Mouse (Mus musculus) erythroblast, embryonic 14.5 days (primary cell): ENCODE results near the gene Astn2. TPM values are rescaled to one million over a fixed set of nuclear protein-coding genes. Genes with fewer than 3 reads are reported as not detected.

Experiments
- H3K27me3 ChIP-seq: 2 replicates; pipeline ENCODE4 v1.6.1; 2012; ENCODE audit warnings: inconsistent platforms; ENCODE audit not compliant: control insufficient read depth
- H3K36me3 ChIP-seq: 2 replicates; pipeline ENCODE4 v1.6.1; 2012; ENCODE audit warnings: mild to moderate bottlenecking, inconsistent platforms; ENCODE audit not compliant: control insufficient read depth
- H3K4me1 ChIP-seq: 2 replicates; pipeline ENCODE4 v1.6.1; 2012; ENCODE audit warnings: inconsistent platforms; ENCODE audit not compliant: control insufficient read depth
- H3K4me3 ChIP-seq: replicated peaks from 2 replicates; pipeline ENCODE3; 2012; ENCODE audit warnings: moderate library complexity, mild to moderate bottlenecking, inconsistent platforms
- H3K9me3 ChIP-seq: 2 replicates; pipeline ENCODE4 v1.6.1; 2012; ENCODE audit warnings: low read length, inconsistent platforms, mixed read lengths; ENCODE audit not compliant: control insufficient read depth
- GATA1 ChIP-seq: IDR thresholded peaks from 2 replicates; pipeline ENCODE4 v1.6.1; 2012; ENCODE audit warnings: low read length, inconsistent platforms, mixed read lengths
- TAL1 ChIP-seq: IDR thresholded peaks from 3 replicates; pipeline ENCODE4 v1.6.1; 2012; ENCODE audit warnings: low read length, inconsistent platforms, mixed read lengths
- polyA plus RNA-seq: library from polyadenylated mRNA; stranded (reverse); fragments of >175 nt; gene quantifications from 2 replicates; pipeline ENCODE4 v1.2.3, GENCODE M21; 2012

The Astn2 gene
- polyA plus RNA-seq, 1 experiment = not detected

DNA sequence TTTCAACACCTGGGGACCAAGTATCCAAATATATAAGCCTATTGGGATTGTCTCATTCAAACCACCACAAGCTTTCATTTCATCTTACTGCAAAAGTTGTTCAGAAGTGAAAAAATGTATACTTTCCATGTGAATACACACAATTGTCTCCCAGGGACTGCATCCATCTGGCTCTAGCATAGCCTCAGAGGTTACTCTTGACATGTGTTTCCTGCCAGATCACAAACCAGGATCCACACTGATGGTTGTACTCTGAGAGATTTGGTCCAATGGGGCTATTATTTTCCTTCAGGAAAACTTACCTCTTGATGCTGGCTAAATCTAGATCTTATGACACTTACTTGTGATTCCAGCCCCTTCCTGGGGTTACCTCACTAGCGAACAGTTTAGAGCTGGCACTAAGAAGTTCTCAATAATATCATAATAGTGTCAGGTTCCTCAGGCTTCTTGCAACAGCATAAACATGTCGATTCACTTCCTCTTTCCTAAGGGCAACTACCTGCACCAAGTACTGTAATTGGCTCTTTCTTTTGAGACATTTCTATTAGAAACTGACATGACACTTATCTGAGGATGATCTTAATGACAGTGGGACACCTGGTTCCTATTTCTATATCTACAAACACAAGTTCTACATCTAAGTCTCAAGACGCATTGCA is 361.3 kb downstream of the Astn2 start:
- TF ChIP-seq TAL1 (no peak), GATA1 (no peak)
- H3K9me3 ChIP-seq = peaks cover 2% of the 10 kb centered on the region; the same call in 1 of the 2 replicates
- H3K4me3 ChIP-seq = no peak overlapping the region
- no peaks in the 10 kb centered on the region for H3K36me3 ChIP-seq
- H3K27me3 ChIP-seq = no peaks in the 10 kb centered on the region
- no peaks in the 10 kb centered on the region for H3K4me1 ChIP-seq

DNA sequence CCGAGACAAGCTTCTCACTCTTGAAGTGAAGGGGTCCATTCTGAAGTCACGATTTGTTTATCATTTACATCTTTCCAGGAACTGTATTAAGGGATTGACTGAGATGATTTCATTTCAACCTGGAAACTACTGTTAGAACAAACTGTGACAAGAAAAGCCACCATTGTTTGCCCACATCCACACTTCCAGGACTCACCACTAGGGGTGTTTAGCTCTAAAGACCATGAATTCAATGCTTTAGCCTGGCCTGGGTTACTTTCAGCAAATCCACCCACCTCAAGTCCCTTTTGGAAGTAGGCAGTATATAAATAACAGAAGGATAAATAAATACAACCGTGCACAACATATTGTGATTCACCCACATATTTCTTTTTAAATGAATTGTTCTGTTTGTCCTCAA is 370.6 kb downstream of the Astn2 start:
- Histone ChIP-seq H3K4me3 (no peak overlapping the region), H3K36me3 (no peaks in the 10 kb centered on the region), H3K4me1 (no peaks in the 10 kb centered on the region), H3K27me3 (no peaks in the 10 kb centered on the region), H3K9me3 (peaks cover 6% of the 10 kb centered on the region)
- TF ChIP-seq TAL1 = no peak
- no peak for TF ChIP-seq GATA1

DNA sequence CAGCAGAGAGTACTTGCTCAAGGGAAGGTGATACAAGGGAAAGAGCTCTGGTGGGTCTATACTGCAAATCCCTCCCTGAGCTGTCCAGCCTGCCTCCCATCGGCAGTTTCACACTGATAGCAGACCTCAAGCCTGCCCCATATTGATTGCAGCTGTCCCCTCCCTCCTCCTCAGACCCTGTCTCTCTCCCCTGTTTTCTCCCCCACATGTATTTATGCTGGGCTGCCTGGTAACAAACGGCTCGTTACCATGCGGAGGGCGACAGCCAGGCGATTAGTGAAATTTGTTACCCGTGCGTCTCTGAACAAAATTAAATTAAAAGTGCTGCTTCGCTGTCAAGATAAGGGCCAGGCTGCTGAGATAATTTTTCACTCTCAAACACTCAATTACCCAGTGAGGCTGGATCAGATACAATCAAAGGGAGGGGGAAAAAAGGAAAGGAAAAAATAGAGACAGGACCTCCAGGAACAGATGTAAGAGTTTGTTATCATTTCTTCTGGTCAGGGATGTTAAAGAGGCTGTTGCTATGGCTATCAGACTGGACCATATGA is 373.0 kb downstream of the Astn2 start:
- TF ChIP-seq TAL1 = no peak
- TF ChIP-seq GATA1 = no peak
- Histone ChIP-seq H3K4me3 (no peak overlapping the region), H3K9me3 (peaks cover 6% of the 10 kb centered on the region), H3K4me1 (no peaks in the 10 kb centered on the region), H3K36me3 (no peaks in the 10 kb centered on the region), H3K27me3 (no peaks in the 10 kb centered on the region)

DNA sequence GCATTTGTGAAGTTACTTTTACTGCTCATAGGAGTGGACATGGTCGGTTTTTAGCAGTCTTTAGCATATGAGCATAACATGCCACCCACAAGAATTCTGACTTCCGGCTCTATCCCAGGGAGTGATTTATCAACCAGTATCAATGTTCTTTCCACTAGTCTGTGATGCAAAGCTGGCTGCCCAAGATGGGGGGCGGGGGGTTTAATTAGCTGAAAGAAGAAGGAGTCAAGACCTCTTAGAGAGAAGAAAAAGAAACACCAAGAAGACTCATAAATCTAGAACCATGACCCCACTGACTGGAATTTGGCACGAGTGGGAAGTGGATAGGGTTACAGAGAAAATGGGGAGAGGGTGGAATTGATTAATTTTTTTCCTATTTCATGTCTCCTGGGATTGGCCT is 374.5 kb downstream of the Astn2 start:
- no peak overlapping the region for H3K4me3 ChIP-seq
- H3K4me1 ChIP-seq = no peaks in the 10 kb centered on the region
- no peak for TF ChIP-seq GATA1
- TF ChIP-seq TAL1 = no peak
- no peaks in the 10 kb centered on the region for H3K27me3 ChIP-seq
- H3K36me3 ChIP-seq = no peaks in the 10 kb centered on the region
- H3K9me3 ChIP-seq = peaks cover 9% of the 10 kb centered on the region

DNA sequence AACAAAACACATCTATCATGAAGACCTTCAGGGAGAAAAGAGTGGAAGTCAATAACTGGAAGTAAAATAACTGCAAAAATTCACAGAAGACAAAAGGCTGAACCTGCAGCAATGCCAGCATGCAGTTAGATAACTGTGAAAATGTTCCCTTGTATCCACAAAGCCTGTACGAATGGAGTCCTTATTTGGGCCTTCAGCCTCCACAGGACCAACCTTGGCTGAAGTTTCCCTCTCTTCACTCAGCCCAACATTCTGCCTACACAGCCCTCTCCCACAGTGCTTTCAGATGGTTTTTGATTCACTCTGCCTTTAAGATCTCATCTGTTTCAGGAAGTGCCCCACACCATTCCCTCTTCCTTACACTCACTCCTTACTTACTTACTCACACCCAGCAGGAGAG is 376.5 kb downstream of the Astn2 start:
- no peak for TF ChIP-seq GATA1
- TF ChIP-seq TAL1 = no peak
- Histone ChIP-seq H3K9me3 (peaks cover 8% of the 10 kb centered on the region), H3K36me3 (no peaks in the 10 kb centered on the region), H3K4me1 (no peaks in the 10 kb centered on the region), H3K4me3 (no peak overlapping the region), H3K27me3 (no peaks in the 10 kb centered on the region)

DNA sequence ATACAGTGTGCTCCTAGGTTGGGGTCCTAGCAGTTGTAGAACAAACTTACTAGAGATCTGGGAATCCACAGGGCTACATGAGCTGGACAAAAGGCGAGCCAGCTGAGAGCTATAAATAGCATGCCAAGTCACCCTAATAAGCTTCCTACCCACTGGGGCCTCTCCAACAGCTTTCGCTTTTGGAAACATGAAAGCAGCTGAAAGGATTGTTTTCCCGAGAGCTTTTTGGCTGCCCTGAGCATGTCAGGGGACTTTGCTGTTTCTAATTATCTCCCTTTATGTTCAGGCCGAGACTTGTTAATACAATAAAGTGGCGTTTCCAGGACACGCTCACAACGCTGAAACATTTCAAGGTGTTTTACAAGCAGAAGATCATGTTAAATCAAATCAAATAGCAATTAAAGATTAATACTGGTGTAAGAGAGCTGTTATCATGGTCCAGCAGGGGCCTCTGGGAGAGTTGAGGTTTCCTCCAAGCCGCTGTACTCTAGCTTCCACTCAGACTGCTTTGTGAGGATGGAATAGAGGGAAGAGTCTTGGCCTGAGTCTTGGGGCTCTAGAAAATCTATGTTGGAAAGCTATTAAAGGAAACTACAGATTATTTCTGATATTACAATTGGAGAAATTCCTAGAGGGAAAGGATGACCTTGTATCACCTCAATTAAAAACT is 378.9 kb downstream of the Astn2 start:
- no peaks in the 10 kb centered on the region for H3K27me3 ChIP-seq
- TF ChIP-seq TAL1 (no peak), GATA1 (no peak)
- H3K36me3 ChIP-seq = no peaks in the 10 kb centered on the region
- H3K9me3 ChIP-seq = peaks cover 4% of the 10 kb centered on the region; the same call in 1 of the 2 replicates
- H3K4me3 ChIP-seq = no peak overlapping the region
- H3K4me1 ChIP-seq = no peaks in the 10 kb centered on the region

DNA sequence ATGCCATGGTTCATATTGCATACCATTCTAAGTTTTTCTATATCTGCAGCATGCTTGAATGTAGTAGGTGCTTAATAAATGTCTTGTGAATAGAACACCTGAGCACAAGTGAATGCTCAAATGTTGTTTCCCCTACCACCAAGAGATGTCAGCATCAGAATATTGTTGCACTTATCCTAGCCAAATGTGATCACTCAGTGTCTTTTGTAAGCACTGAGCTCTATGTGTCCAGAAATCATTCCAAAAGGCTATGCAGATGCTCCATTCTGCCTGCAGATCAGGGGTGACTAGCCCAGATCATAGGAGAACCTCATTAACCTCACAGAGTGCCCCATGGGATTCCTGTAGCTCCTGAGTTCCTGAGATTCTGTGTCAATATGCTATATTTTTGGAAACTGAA is 401.5 kb downstream of the Astn2 start:
- no peak for TF ChIP-seq GATA1
- TF ChIP-seq TAL1 = no peak
- Histone ChIP-seq H3K27me3 (no peaks in the 10 kb centered on the region), H3K36me3 (no peaks in the 10 kb centered on the region), H3K9me3 (no peaks in the 10 kb centered on the region), H3K4me3 (no peak overlapping the region), H3K4me1 (no peaks in the 10 kb centered on the region)

DNA sequence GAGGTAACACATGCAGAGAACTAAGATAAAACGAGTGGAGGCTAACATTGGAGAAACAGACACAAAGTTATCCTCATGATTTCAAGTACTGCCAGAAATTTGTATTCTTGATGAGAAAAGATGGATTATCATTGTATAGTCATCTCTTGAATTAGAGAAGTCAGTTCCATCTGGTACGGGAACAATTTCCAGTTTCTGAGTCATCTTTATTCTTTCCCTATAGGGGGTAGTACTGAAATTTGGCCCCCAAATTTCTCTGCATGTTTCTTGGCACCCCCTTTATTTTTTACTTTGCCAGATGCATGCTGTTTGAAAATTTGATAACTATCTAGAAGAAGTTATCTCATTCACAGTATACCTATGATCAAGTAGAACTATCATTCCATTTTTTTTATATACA is 420.8 kb downstream of the Astn2 start:
- Histone ChIP-seq H3K4me3 (no peak overlapping the region), H3K9me3 (no peaks in the 10 kb centered on the region), H3K4me1 (no peaks in the 10 kb centered on the region), H3K27me3 (no peaks in the 10 kb centered on the region), H3K36me3 (no peaks in the 10 kb centered on the region)
- no peak for TF ChIP-seq GATA1
- TF ChIP-seq TAL1 = no peak

DNA sequence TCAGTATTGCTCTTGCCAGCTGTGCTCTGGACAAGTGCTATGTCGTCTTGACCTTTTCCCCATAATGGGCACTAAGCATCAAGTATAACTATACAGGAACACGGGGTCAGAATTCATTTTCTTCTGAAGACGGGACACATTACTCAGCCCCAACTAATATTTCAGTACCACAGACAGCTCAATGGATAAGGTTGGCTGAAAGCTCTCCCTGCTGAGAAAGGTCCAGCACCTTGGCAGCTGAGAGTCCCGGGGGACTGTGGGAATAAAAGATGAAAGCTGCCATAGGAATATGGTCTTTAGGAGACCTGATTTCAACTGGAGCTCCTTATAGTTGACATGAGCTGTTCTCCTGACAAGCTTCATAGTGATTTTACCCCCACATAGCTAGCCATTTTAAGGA is 421.5 kb downstream of the Astn2 start:
- H3K36me3 ChIP-seq = no peaks in the 10 kb centered on the region
- H3K9me3 ChIP-seq = no peaks in the 10 kb centered on the region
- H3K4me1 ChIP-seq = no peaks in the 10 kb centered on the region
- no peak overlapping the region for H3K4me3 ChIP-seq
- H3K27me3 ChIP-seq = no peaks in the 10 kb centered on the region
- TF ChIP-seq TAL1 = no peak
- no peak for TF ChIP-seq GATA1

DNA sequence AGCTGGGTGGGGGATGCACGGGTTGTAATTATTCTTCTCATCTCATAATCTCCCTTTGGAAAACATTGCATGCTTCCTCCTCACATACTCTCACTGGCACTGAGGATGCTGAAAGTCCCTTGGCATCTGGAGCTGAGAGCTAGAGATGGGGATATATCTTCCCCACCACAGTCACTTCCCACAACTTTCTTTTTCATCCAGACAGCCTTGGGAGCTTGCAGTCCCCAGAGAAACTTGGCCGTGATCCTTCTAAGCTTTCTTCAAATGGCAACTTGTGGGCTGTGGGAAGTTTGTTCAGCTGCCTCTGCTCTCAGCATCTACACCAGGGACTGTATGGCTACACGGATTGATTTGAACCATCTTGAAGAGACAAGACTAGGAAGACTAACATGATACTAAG is 428.2 kb downstream of the Astn2 start:
- Histone ChIP-seq H3K4me1 (no peaks in the 10 kb centered on the region), H3K36me3 (no peaks in the 10 kb centered on the region), H3K4me3 (no peak overlapping the region), H3K27me3 (no peaks in the 10 kb centered on the region), H3K9me3 (peaks cover 2% of the 10 kb centered on the region; the same call in 1 of the 2 replicates)
- TF ChIP-seq TAL1 = no peak
- no peak for TF ChIP-seq GATA1
